Mouse (Mus musculus) thymus, adult 2 months (tissue): ENCODE data around the gene Cxcl15.

Source experiments
- CTCF ChIP-seq: fragments of 200-500 bp; IDR thresholded peaks from 2 replicates; pipeline ENCODE4 v1.5.1; 2012; ENCODE audit warnings: mild to moderate bottlenecking, control low read depth, low read length, moderate library complexity, borderline replicate concordance; ENCODE audit not compliant: control insufficient read depth, poor library complexity, insufficient read depth; ENCODE audit errors: extremely low read depth
- POLR2A ChIP-seq: fragments of 200-500 bp; IDR thresholded peaks from 2 replicates; pipeline ENCODE4 v1.6.1; 2012; ENCODE audit warnings: mild to moderate bottlenecking, low read length, control low read depth, moderate library complexity; ENCODE audit not compliant: control insufficient read depth, poor library complexity, insufficient read depth; ENCODE audit errors: extremely low read depth

GRCm38 (mm10) chr5:90840902-90841869, 46.9 kb downstream of the Cxcl15 start:
- TF ChIP-seq POLR2A (no peak), CTCF (no peak)
